Mouse (Mus musculus): ENCODE measurements around the gene Krt32.

GRCm38 (mm10) chr11:100073873-100074272 lies 14.2 kb downstream of the Krt32 start:
- no peak for TF ChIP-seq CTCF (IDR thresholded peaks at IDR 0.05; ENCODE audit: borderline replicate concordance, insufficient read depth, low read depth, low read length)
- TF ChIP-seq POLR2A (IDR thresholded peaks at IDR 0.05; ENCODE audit: borderline replicate concordance, insufficient read depth, low read length): no peak
